Mouse (Mus musculus): ENCODE data around the gene Dnajc7. TPM values are rescaled to one million over a fixed set of nuclear protein-coding genes. Genes with fewer than 3 reads are reported as not detected.
A peak's percentile ranks its signal among the peaks of the same experiment; 100 is the strongest.
"Not testable (repeated sequence)": the region's sequence is repeated elsewhere in the genome, so short reads cannot be mapped to it uniquely, and the experiment has no call there.

Gene Dnajc7
- total RNA-seq, 2 experiments from 2014 or later: 126 to 128 TPM

DNA sequence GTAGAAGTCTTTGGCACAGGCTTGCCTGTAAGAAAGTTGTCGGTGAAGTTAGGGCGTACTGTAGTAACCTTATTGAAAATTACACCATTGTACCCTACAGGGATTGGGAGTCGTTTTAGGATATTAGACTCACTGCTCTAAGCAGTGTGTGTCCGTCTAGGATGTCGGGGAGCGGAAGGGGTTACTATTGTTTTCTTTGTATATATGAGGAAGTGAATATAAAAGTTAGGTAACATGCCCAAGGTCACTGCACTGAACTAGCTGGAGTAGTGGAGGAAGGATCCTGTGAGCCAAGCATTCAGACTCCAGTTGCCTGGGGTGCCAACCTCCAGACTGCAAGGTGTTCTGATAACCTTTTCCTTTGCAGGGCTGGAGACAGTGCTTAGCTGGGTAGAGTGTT lies 73.0 kb downstream of the Dnajc7 start:
- no peak for DNase-seq

DNA sequence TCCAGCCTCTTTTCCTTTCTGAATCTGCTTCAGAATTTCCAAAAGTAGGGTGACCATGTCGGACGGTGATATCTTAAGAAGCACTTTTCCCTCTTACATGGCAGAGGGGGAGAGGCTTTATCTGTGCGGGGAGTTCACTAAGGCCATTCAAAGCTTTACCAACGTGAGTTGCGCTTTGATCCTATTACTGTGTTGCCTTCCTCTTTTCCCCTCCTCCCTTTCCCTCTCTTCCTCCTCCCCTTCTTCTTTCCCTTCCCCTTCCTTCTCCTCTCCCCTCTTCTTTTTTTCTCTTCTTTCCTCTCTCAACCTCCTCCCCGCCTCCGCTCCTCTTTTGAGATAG lies 74.3 kb downstream of the Dnajc7 start:
- no peak for DNase-seq

GRCm38 (mm10) chr11:100544832-100545745 lies 74.9 kb downstream of the Dnajc7 start, which contains the start of gene Ttc25:
Gene Ttc25 (plus strand): TSS chr11:100545607.
- peak; percentile 91 to 94 for DNase-seq

GRCm38 (mm10) chr11:100541577-100541976 lies 78.4 kb downstream of the Dnajc7 start:
- no peak for DNase-seq

DNA sequence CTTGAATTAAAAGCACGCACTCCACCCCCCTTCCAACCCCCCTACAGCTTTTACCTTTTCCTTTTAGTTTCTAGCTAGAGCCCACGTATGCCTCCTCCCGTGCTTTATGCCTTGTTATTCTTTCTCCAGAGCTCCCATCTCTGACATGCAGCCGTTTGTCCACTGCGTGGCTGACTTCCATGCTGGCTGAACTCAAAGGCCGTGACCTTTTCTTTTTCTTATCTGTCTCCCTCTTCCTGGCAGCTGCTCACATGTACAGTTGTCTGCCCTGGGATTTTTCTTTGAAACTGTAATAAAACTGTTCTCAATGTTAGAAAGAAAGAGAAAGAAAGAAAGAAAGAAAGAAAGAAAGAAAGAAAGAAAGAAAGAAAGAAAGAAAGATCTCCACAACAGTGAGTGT lies 79.0 kb downstream of the Dnajc7 start:
- DNase-seq: no peak

DNA sequence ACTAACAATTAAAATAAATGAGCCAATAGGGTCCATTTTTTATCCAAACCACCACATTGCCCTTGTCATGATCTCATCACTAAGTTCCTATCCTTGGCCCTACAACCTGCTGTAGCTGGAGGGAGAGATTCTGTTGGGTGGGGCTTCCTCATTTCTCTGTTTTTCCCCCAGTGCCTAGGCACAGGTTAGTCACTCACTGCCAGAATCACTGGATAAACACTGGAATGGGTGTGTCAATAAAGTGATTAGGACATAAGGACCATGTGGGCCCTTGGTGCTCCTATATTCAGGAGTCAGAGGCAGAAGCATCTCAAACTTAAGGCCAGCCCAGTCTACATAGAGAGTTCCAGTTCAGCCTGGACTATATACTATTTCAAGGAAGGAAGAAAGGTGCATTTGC lies 83.5 kb downstream of the Dnajc7 start:
- no peak for DNase-seq

GRCm38 (mm10) chr11:100535996-100536395 lies 84.0 kb downstream of the Dnajc7 start:
- no peak for DNase-seq

DNA sequence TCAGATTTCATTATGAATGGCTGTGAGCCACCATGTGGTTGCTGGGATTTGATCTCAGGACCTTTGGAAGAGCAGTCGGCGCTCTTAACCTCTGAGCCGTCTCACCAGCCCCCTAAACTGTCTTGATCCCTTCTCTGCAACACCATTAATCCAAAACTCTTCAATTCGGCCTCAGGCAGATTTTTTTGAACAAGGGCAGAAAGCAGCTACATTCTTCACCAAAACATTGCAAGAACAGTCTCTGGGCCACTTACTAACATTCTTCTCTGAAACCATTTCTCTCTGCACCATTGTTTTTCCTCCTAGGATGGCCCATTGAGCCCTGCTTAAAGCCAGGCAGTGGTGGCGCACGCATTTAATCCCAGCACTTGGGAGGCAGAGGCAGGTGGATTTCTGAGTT lies 85.1 kb downstream of the Dnajc7 start:
- DNase-seq: not testable (repeated sequence)

GRCm38 (mm10) chr11:100534411-100534810 lies 85.6 kb downstream of the Dnajc7 start:
- DNase-seq: not testable (repeated sequence)

DNA sequence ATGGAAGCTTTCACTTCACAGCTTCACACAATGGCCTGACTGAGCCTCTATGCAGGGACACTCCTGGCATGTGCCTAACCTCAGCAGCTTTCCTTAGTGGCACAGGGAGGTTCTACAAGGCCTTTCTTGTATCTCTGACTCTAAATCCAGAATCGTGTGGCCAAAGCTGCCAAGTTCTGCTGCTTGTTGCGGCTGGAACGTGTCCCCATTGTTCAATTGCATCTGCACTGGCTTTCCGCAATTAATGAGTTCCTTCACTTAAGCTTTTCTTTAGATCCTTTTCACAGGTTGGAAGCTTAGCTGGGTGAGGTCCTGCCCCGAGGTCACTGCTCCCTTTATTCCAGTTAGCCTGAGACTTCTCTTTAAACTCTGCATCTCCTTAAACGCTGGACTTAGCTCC lies 86.1 kb downstream of the Dnajc7 start:
- DNase-seq: no peak

Other genes with a start within 250 kb of the Dnajc7 start
- gene Jup, start 222.4 kb downstream of the Dnajc7 start, total RNA-seq (2021): 100 to 1,000 TPM; 208 to 239 TPM
- 10 to 100 TPM; 13.2 to 15.2 TPM for gene P3h4, start 205.3 kb downstream of the Dnajc7 start, total RNA-seq (2021)
- gene Fkbp10, start 204.5 kb downstream of the Dnajc7 start, total RNA-seq (2021): 1 to 10 TPM; 7.2 to 7.4 TPM
- gene Nt5c3b, start 178.4 kb downstream of the Dnajc7 start, total RNA-seq (2021): 10 to 100 TPM; 17.9 to 24.7 TPM
- gene Klhl10, start 178.3 kb downstream of the Dnajc7 start, total RNA-seq (2021): under 1 TPM; 0.60 to 0.95 TPM
- gene Klhl11, start 147.4 kb downstream of the Dnajc7 start, total RNA-seq (2021): 1 to 10 TPM; 7.2 to 7.7 TPM
- 10 to 100 TPM; 35.6 to 80.9 TPM for gene Acly, start 92.2 kb downstream of the Dnajc7 start, total RNA-seq (2021)
- under 1 TPM; 0.17 to 0.46 TPM for gene Ttc25, start 74.6 kb downstream of the Dnajc7 start, total RNA-seq (2021)
- 1 to 10 TPM; 6.1 to 7.7 TPM for gene Cnp, start 45.3 kb downstream of the Dnajc7 start, total RNA-seq (2021)
- 10 to 100 TPM; 48.6 to 50.6 TPM for gene Nkiras2, start 924 bp downstream of the Dnajc7 start, total RNA-seq (2021)
- gene Zfp385c, start 72.3 kb upstream of the Dnajc7 start, total RNA-seq (2021): under 1 TPM; 0.12 to 0.44 TPM
- 1 to 10 TPM in 1 of 2 experiments, under 1 TPM in 1; 0.60 to 1.0 TPM for gene Dhx58, start 84.1 kb upstream of the Dnajc7 start, total RNA-seq (2021)
- 10 to 100 TPM; 12.2 to 14.7 TPM for gene Kat2a, start 92.3 kb upstream of the Dnajc7 start, total RNA-seq (2021)
- not detected for gene Hspb9, start 93.7 kb upstream of the Dnajc7 start, total RNA-seq (2021)
- 10 to 100 TPM; 53.9 to 59.8 TPM for gene Rab5c, start 118.0 kb upstream of the Dnajc7 start, total RNA-seq (2021)
- gene Kcnh4, start 139.8 kb upstream of the Dnajc7 start, total RNA-seq (2021): not detected
- not detected for gene Hcrt, start 142.8 kb upstream of the Dnajc7 start, total RNA-seq (2021)
- gene Ghdc, start 150.8 kb upstream of the Dnajc7 start, total RNA-seq (2021): 10 to 100 TPM in 1 of 2 experiments, 1 to 10 TPM in 1; 9.8 to 13.4 TPM
- 10 to 100 TPM; 55.0 to 60.1 TPM for gene Stat5b, start 230.6 kb upstream of the Dnajc7 start, total RNA-seq (2021)
- gene Stat5a, start 239.2 kb upstream of the Dnajc7 start, total RNA-seq (2021): 10 to 100 TPM; 17.2 to 23.0 TPM